Mouse (Mus musculus) gastrocnemius, postnatal 25 days (tissue): ENCODE data around the gene Smurf2. TPM values are rescaled to one million over a fixed set of nuclear protein-coding genes. Genes with fewer than 3 reads are reported as not detected.

Experiments
- DNase-seq: peaks from one replicate; pipeline ENCODE4 v3.0.0; 2022
- microRNA-seq, 2 experiments: library from miRNA; unstranded; fragments of <30 nt; microRNA quantifications; one replicate each; pipeline ENCODE4 v1.2.0; 2021; ENCODE audit warnings: borderline replicate concordance in 2 of 2
- total RNA-seq, 2 experiments: library from RNA; stranded (reverse); gene quantifications; 1 replicate in 1 of 2; 2 replicates in 1 of 2; pipeline ENCODE4 v1.2.3; 2021

Gene Smurf2
- total RNA-seq, 2 experiments from 2014 or later = 22.3 to 23.7 TPM

DNA sequence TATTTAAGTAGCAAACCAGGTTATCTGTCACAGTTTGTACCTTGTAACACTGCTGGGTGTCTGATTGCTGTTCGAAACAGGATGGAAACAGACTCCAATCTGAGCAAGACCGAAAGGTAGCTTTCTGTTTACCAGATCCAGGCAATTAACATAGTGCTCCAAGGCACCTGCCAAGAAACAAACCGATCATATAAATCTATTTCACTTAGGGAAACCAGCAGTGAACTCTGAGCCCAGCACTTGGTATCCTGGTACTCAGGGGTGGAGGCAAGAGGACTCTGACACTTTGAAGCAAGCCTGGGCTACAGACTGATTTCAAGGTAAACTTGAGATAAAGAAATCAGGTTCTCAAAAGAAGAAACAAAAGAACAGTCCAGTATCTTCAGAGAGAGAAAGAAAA, 143.1 kb downstream of the Smurf2 start:
- no peak for DNase-seq

DNA sequence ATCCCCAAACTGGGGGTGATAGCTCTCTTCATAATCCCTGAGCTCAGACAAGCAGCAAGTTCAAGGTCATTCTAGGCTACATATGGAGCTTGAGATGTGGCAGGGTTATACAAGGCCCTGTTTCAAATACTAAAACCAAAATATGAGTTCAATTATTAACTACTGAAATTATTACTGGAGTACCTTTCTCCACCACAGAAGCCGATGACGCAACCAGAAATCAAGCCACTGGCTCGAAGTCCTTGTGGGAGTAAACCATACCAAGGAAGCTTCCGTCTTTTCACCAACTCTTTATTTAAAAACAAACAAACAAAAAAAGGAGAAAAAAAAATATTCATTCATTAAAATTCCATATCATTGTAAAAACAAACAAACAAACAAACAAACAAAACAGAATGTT, 143.6 kb downstream of the Smurf2 start:
- no peak for DNase-seq

DNA sequence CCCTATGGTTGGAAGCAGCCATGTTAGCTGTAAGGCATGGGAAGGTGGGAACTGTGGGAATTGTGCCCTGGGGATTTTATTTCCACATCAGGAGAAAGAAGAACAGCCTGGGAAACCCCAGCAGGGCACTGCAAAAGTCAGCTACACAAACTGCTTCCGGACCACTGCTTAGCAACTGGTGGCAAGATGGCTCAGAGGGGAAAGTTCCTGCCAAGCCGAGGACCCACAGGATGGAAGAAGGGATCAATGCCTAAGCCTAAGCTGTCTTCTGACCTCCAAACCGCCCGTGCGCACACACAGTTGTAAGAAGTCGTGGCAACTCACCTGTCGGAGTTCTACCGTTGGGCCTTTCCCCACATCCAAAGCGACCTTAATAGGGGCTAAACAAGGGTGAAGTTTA, 147.5 kb downstream of the Smurf2 start:
- no peak for DNase-seq

DNA sequence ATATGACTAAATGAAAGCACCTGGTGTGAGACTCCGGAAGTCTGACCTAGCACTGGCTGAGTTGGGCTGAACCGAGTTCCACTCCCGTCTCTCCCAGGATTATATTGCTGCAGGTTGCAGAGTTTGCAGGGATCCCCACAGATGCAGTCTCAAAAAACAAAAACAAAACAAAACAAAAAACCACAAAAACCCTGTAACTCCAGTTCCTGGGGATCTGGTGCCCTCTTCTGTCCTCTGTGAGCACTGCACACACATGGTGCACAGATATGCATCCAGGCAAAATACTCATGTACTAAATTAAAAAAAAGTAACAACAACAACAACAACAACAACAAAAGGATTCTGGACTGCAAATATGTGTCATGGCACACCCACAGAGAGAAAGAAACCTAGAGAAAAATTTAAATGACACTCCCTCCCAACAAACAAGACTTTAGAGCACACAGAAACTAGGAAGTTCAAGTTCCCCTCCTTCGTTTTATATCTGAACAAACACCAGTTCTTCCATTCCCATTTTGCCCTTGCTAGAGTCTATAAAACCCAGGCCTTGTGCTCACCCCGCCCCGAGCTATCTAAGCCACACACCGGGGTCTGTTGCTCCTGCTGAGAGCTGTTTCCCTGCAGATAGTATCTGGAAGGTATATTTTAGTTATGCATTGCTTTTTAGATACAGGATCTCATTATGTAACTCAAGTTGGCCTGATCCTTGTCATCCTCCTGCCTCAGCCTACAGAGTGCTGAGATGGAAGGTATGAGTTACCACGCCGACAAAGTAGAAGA, 150.1 kb downstream of the Smurf2 start:
- no peak for DNase-seq

Small RNAs within 50 kb of the gene (microRNA-seq; reads per million reads assigned to microRNA genes)
- gene Gm25994 = 0 to 0.53 reads per million in 2 experiments
- 0 to 0.79 reads per million in 2 experiments for gene Gm27322
- 5.0 to 7.4 reads per million in 2 experiments for gene Mir3064

Other genes with a start within 250 kb of the Smurf2 start
- 10 to 100 TPM; 32.2 to 50.6 TPM for gene Pecam1, start 170.1 kb downstream of the Smurf2 start, total RNA-seq
- gene Milr1, start 169.5 kb downstream of the Smurf2 start, total RNA-seq = not detected
- gene Polg2, start 141.2 kb downstream of the Smurf2 start, total RNA-seq = 1 to 10 TPM; 2.8 to 3.3 TPM
- gene Ddx5, start 131.5 kb downstream of the Smurf2 start, total RNA-seq = 100 to 1,000 TPM; 183 to 197 TPM
- 1 to 10 TPM; 4.1 to 4.8 TPM for gene Cep95, start 131.5 kb downstream of the Smurf2 start, total RNA-seq
- gene Kpna2, start 78.8 kb upstream of the Smurf2 start, total RNA-seq = 10 to 100 TPM; 10.9 to 17.1 TPM
- 1 to 10 TPM in 1 of 2 experiments, under 1 TPM in 1; 0.92 to 1.4 TPM for gene 1810010H24Rik, start 105.0 kb upstream of the Smurf2 start, total RNA-seq
- 10 to 100 TPM; 18.1 to 20.0 TPM for gene Bptf, start 211.4 kb upstream of the Smurf2 start, total RNA-seq